Mouse (Mus musculus): Measurements from ENCODE around the gene Acss2.

DNA sequence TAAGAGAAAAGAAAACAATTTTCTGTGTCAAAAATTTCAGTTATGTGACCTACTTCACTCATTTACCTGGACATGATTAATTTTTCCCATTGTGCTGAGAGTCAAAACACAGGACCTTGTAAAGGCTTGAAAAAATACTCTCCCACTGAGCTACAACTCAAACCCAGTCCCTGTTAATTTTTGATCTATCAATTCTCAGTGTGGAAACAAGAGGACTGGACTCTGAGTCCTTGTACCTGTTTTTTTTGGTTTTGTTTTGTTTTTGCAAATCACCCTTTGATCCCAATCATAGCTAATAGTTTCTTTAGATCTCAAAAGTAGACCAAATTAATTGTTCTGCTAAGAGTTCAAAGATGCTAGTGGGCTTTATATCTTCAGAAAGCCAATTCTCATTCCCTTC, 21.9 kb downstream of the Acss2 start:
- no peak for TF ChIP-seq CTCF (IDR thresholded peaks at IDR 0.05)
- TF ChIP-seq EP300 (IDR thresholded peaks at IDR 0.05) = no peak

Data from lung, postnatal 0 days (tissue).